Mouse (Mus musculus) kidney, embryonic 15.5 days (tissue): ENCODE data around the gene Carmil2. TPM values are rescaled to one million over a fixed set of nuclear protein-coding genes. Genes with fewer than 3 reads are reported as not detected.

Experiments
- ATAC-seq: fragments of 200-750 bp; cut with Nextera tagmentation; replicated peaks from 2 replicates; pipeline ENCODE4 v1.8.0; 2017; ENCODE audit warnings: moderate TSS enrichment; ENCODE audit not compliant: low FRiP score
- H3K27ac ChIP-seq: fragments of 300-500 bp; sonication (generic); 2 replicates; pipeline ENCODE4 v1.5.1; 2015; ENCODE audit warnings: mild to moderate bottlenecking, inconsistent platforms
- H3K27me3 ChIP-seq: fragments of 300-500 bp; sonication (generic); 2 replicates; pipeline ENCODE4 v1.6.1; 2015; ENCODE audit warnings: inconsistent platforms
- H3K36me3 ChIP-seq: fragments of 300-500 bp; sonication (generic); 2 replicates; pipeline ENCODE4 v1.6.1; 2015; ENCODE audit warnings: inconsistent platforms
- H3K4me1 ChIP-seq: fragments of 300-500 bp; sonication (generic); 2 replicates; pipeline ENCODE4 v1.6.1; 2015; ENCODE audit warnings: inconsistent platforms
- H3K4me2 ChIP-seq: fragments of 300-500 bp; sonication (generic); 2 replicates; pipeline ENCODE4 v1.6.1; 2015; ENCODE audit warnings: moderate library complexity, mild to moderate bottlenecking, inconsistent platforms
- H3K4me3 ChIP-seq: fragments of 300-500 bp; sonication (generic); replicated peaks from 2 replicates; pipeline ENCODE4 v1.5.1; 2015; ENCODE audit warnings: mild to moderate bottlenecking, inconsistent platforms
- H3K9ac ChIP-seq: fragments of 300-500 bp; sonication (generic); 2 replicates; pipeline ENCODE4 v1.6.1; 2015; ENCODE audit warnings: mild to moderate bottlenecking, inconsistent platforms
- H3K9me3 ChIP-seq: fragments of 300-500 bp; sonication (generic); replicated peaks from 2 replicates; pipeline ENCODE4 v1.6.1; 2016; ENCODE audit warnings: inconsistent platforms
- WGBS: fragments of 180-500 bp; shearing (Covaris S2); methylation state at CpG from one replicate; pipeline ENCODE4 v1.1.7; 2015; ENCODE audit warnings: mixed read lengths; 5-methylcytosine and 5-hydroxymethylcytosine counted together
- polyA plus RNA-seq: library from polyadenylated mRNA; unstranded; fragments of >200 nt; fragmentation: Nextera tagmentation; extraction: Ambion mirVana; gene quantifications from 2 replicates; pipeline ENCODE4 v1.2.1, GENCODE M21; 2015

The Carmil2 gene
- polyA plus RNA-seq, 1 experiment from 2014 or later = 0.78 TPM

DNA sequence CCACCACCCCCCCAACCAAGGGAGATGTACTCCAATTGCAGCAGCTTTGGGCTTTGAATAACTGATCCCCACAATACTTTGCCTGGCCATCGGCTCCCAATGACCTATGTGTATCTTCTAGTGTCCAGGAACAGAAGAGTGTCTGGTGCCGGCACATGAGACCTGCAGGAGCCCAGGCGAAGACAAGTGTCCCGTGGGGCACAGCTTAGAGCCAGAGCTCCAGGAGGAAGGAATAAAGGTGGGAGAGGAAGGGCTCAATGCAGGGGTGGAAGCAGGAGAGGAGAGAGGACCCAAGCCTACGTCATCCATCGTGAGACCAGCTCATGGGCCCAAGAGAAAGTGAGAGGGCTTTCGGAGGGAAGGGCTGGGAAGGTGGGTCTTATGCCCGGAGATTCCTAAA lies 22.6 kb downstream of the Carmil2 start:
- Histone ChIP-seq H3K36me3 (peaks cover 13% of the 10 kb centered on the region), H3K4me1 (peaks cover 17% of the 10 kb centered on the region), H3K4me3 (no peak overlapping the region), H3K9me3 (no peaks in the 10 kb centered on the region), H3K4me2 (no peak overlapping the region), H3K27me3 (no peaks in the 10 kb centered on the region), H3K27ac (no peak overlapping the region), H3K9ac (no peak overlapping the region)
- no peak for ATAC-seq
- 95% methylated on average over 8 of the region's 8 CpGs for WGBS

DNA sequence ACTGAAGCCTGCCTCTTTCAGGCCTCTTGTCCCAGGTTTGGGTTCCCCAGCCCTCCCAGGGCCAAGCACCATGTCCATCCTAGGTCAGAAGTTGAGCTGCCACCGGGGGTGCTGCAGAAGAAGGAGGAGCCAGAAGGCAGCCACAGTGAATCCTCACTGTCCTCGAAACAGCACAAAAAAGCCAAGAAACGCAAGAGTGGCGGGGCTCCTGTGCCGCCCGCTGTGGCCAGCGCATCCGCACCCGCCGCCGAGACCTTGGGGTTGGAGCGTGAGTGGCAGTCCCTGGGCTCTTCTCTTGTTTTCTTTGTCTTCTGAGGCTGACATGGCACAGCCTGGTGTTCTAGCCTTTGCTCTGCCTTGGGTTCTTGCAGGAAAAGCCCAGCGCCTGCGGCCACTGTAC lies 23.2 kb downstream of the Carmil2 start:
- H3K27me3 ChIP-seq = no peaks in the 10 kb centered on the region
- H3K4me3 ChIP-seq = no peak overlapping the region
- H3K4me1 ChIP-seq = peaks cover 17% of the 10 kb centered on the region
- ATAC-seq = no peak
- H3K9me3 ChIP-seq = no peaks in the 10 kb centered on the region
- H3K9ac ChIP-seq = no peak overlapping the region
- no peak overlapping the region for H3K4me2 ChIP-seq
- peaks cover 7% of the 10 kb centered on the region for H3K36me3 ChIP-seq
- 77% methylated on average over 14 of the region's 14 CpGs for WGBS
- H3K27ac ChIP-seq = no peak overlapping the region

DNA sequence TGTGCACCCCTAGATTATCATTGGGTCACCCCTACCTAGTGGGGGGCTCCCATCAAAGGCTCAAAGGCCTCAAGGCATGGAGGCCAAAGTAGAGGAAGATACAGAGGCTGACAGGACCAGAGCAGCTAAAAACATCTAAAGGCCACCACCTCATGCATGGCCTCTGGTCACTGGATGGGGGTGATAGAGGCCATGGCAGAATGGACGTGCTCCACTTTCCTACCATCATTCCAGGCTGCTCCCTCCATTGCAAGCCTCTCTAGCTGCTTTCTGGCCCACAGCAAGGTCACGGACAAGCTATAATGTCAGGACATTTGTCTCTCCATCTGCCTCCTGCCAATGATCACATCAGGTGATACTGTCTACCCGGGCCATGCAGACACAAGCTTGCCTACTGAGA lies 26.2 kb downstream of the Carmil2 start:
- Histone ChIP-seq H3K4me3 (no peak overlapping the region), H3K9ac (no peak overlapping the region), H3K27me3 (no peaks in the 10 kb centered on the region), H3K36me3 (peaks cover 13% of the 10 kb centered on the region), H3K4me1 (peaks cover 7% of the 10 kb centered on the region), H3K9me3 (no peaks in the 10 kb centered on the region), H3K4me2 (no peak overlapping the region), H3K27ac (no peak overlapping the region)
- 87% methylated on average over 3 of the region's 3 CpGs for WGBS
- no peak for ATAC-seq

DNA sequence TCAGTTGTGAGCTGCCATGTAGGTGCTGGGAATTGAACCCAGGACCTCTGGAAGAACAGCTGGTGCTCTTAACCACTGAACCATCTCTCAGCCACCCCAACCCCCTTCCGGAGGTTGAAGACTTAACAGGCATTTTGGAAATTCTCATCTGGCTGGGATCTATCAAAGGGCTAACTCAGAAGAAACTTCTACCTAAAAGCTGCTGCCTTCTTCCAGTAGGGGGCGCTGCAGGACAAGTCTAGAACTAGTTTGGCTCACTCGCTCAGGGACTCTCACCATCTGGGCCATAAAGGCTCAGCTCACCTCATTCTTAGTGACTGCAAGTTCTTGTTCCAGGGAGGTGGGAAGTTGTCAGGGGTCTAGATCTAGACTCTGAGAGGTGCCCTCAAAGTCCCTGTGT lies 28.1 kb downstream of the Carmil2 start:
- Histone ChIP-seq H3K27ac (peak overlapping the region; percentile 58), H3K36me3 (peaks cover 15% of the 10 kb centered on the region), H3K4me3 (no peak overlapping the region), H3K4me1 (0 out of 2 replicates have a peak, but pooled peaks cover 3% of the 10 kb centered on the region), H3K4me2 (no peak overlapping the region), H3K9me3 (no peaks in the 10 kb centered on the region), H3K27me3 (no peaks in the 10 kb centered on the region), H3K9ac (no peak overlapping the region)
- peak; percentile 47; the same call in 1 of the 2 replicates for ATAC-seq
- WGBS = 6% methylated on average over 3 of the region's 3 CpGs

GRCm38 (mm10) chr8:105715042-105715441 lies 29.0 kb downstream of the Carmil2 start:
- no peak for ATAC-seq
- Histone ChIP-seq H3K4me3 (no peak overlapping the region), H3K36me3 (peaks cover 15% of the 10 kb centered on the region), H3K4me2 (no peak overlapping the region), H3K9ac (no peak overlapping the region), H3K27me3 (no peaks in the 10 kb centered on the region), H3K9me3 (no peaks in the 10 kb centered on the region), H3K27ac (peak overlapping the region; percentile 58), H3K4me1 (0 out of 2 replicates have a peak, but pooled peaks cover 3% of the 10 kb centered on the region)
- 72% methylated on average over 6 of the region's 6 CpGs for WGBS

DNA sequence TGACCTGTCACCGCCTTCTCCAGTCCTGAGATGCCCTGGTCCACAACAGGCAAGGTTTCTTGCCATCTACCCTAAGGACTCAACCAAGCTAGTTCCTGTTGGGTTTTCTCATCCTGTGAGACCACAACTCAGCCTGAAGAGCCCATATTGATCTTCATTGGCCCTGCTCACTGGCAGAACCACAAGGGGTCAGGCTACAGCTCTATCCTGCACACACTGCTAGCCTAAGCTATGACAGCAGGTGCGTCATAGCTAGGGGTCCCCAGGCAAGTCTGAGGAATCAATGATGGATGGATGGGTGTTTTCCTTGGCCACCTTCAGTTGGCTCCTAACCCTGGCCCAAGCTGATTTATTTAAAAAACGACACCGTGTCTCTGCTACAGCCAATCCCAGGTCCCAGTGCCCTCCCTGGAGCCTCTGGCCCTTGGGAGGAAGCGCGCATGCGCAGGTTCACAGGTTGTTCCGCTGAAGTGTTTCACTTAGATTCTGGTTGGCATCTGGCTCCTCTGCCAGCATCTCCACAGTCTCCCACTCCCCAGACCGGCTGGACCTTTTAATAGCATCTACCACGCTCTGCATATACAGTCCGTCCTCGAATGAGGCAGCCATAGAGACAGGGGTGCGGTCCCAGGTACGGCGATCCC lies 30.4 kb downstream of the Carmil2 start:
- H3K36me3 ChIP-seq = peaks cover 15% of the 10 kb centered on the region
- ATAC-seq = no peak
- H3K9me3 ChIP-seq = no peaks in the 10 kb centered on the region
- no peak overlapping the region for H3K9ac ChIP-seq
- H3K4me1 ChIP-seq = 0 out of 2 replicates have a peak, but pooled peaks cover 3% of the 10 kb centered on the region
- no peaks in the 10 kb centered on the region for H3K27me3 ChIP-seq
- no peak overlapping the region for H3K27ac ChIP-seq
- H3K4me2 ChIP-seq = no peak overlapping the region
- no peak overlapping the region for H3K4me3 ChIP-seq
- 93% methylated on average over 15 of the region's 15 CpGs for WGBS

DNA sequence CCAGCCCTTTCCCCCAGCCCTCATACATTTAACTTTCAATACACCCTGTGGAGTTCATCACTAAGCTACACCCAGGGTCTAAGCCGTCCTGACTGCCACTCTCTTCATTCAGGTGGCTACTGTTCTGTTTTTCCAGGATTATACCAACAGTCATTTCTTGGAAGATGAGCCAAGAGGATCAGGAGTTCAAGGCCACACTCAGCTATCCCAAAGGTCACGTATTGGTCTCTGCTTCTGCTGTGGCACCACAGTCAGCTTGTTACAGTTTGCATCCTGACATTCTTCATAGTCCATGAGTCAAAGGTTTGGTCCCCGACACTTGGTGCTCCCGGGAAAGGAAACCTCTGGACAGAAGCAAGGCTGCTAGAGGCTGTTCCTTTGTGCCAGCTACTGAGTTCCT lies 33.6 kb downstream of the Carmil2 start:
- Histone ChIP-seq H3K4me3 (no peak overlapping the region), H3K27me3 (no peaks in the 10 kb centered on the region), H3K9ac (no peak overlapping the region), H3K4me2 (no peak overlapping the region), H3K36me3 (peaks cover 24% of the 10 kb centered on the region), H3K27ac (no peak overlapping the region), H3K9me3 (no peaks in the 10 kb centered on the region), H3K4me1 (no peaks in the 10 kb centered on the region)
- ATAC-seq = no peak
- WGBS = 85% methylated on average over 4 of the region's 4 CpGs

- peaks cover 27% of the 10 kb centered on the region for H3K36me3 ChIP-seq
- H3K4me3 ChIP-seq = no peak overlapping the region
- no peaks in the 10 kb centered on the region for H3K27me3 ChIP-seq
- no peak overlapping the region for H3K27ac ChIP-seq
- no peak overlapping the region for H3K4me2 ChIP-seq
- 91% methylated on average over 9 of the region's 9 CpGs for WGBS
- no peaks in the 10 kb centered on the region; the same call in 1 of the 2 replicates for H3K4me1 ChIP-seq
- ATAC-seq = no peak
- H3K9ac ChIP-seq = no peak overlapping the region
- H3K9me3 ChIP-seq = no peaks in the 10 kb centered on the region
Measured at GRCm38 (mm10) chr8:105722861-105723260, 36.8 kb downstream of the Carmil2 start.

DNA sequence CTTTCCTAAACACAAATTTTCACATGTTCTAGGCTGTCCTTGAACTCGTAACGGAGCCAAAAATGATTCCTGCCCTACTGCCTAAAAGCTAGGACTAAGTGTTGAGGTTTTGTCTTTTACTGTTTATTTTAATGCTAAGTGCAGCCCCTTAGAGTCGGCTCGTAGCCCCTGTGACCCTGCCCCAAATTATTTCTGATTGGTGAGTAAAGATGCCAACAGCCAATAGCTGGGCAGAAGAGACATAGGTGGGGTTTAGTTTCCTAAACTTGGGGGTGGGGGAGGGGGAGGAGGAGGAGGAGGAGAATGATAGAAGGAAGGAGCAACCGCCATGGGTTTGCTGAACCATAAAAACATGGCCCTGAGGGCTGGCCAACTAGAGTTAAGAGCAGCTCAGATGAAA lies 39.7 kb downstream of the Carmil2 start:
- Histone ChIP-seq H3K27me3 (no peaks in the 10 kb centered on the region), H3K4me1 (no peaks in the 10 kb centered on the region; the same call in 1 of the 2 replicates), H3K9me3 (no peaks in the 10 kb centered on the region), H3K36me3 (peaks cover 32% of the 10 kb centered on the region), H3K9ac (no peak overlapping the region), H3K27ac (no peak overlapping the region), H3K4me3 (no peak overlapping the region), H3K4me2 (no peak overlapping the region)
- whole genome bisulfite sequencing = 81% methylated on average over 5 of the region's 5 CpGs
- no peak for ATAC-seq

DNA sequence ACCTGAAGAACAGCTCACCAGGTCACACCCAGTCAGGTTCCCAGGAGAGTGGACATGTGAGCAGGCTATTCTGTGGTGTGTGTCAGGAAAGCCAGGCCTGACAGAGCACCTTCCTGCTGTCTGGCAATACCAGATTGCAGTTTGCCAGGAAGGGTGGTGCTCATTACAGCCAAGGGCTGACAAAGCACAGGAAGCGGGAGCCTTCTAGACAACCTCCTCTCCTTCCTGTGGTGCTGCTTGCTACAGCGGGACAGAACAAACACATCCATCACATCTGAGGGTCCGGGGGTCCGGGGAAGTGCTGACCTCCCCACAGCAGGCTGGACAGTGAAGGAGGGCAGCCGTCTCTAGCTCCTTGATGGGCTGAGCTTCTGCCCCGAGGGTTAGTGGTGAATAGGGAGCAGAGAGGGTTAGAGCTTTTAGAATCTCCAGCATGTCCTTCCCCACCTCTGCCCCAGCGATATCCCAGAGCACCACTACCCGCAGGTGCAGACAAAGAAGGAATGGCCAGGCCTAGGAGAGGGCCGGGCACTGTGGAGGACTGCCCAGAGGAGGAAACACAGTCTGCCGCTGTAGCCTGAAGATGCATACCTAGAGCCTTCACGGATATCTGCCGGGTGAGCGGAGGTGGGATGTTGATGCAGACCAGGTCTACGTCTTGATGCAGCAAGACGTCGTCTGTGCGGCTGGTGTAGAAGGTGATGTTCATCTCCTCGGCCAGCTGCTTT lies 41.5 kb downstream of the Carmil2 start:
- H3K9ac ChIP-seq = no peak overlapping the region
- peaks cover 4% of the 10 kb centered on the region for H3K4me1 ChIP-seq
- peaks cover 30% of the 10 kb centered on the region for H3K36me3 ChIP-seq
- no peak overlapping the region for H3K4me2 ChIP-seq
- no peaks in the 10 kb centered on the region for H3K27me3 ChIP-seq
- 79% methylated on average over 18 of the region's 18 CpGs for WGBS
- no peaks in the 10 kb centered on the region for H3K9me3 ChIP-seq
- no peak overlapping the region for H3K4me3 ChIP-seq
- ATAC-seq = peak; percentile 49; the same call in 1 of the 2 replicates
- H3K27ac ChIP-seq = peak overlapping the region; percentile 37

DNA sequence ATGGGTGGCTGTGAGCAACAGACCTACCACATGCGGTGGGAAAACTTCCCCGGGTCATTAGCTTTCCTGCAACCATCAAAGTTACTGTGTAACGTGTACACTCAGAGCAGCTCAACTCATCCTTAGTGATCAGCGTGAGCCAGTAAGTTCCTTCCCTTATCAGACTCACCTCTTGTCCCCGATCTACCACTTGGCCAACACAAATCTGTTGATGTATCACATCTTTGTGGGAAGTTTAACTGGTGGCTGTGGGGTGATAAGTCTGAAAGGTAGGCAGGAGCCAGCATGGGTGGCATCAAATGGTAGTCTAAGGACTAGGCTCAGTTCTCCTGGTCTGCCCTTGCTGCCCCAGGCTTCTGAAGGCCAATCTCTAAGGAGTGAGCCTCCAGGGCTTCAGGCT lies 46.1 kb downstream of the Carmil2 start:
- Histone ChIP-seq H3K4me2 (no peak overlapping the region), H3K36me3 (peaks cover 9% of the 10 kb centered on the region), H3K27ac (no peak overlapping the region), H3K9me3 (no peaks in the 10 kb centered on the region), H3K27me3 (no peaks in the 10 kb centered on the region), H3K4me1 (peaks cover 4% of the 10 kb centered on the region), H3K9ac (no peak overlapping the region), H3K4me3 (no peak overlapping the region)
- WGBS = 76% methylated on average over 5 of the region's 5 CpGs
- no peak for ATAC-seq

- H3K4me3 ChIP-seq = no peak overlapping the region
- no peak overlapping the region for H3K9ac ChIP-seq
- no peak overlapping the region for H3K27ac ChIP-seq
- H3K4me1 ChIP-seq = 0 out of 2 replicates have a peak, but pooled peaks cover 2% of the 10 kb centered on the region
- 84% methylated on average over 5 of the region's 5 CpGs for WGBS
- H3K9me3 ChIP-seq = no peaks in the 10 kb centered on the region
- H3K36me3 ChIP-seq = no peaks in the 10 kb centered on the region; the same call in 1 of the 2 replicates
- ATAC-seq = no peak
- no peaks in the 10 kb centered on the region for H3K27me3 ChIP-seq
- H3K4me2 ChIP-seq = no peak overlapping the region
Measured at GRCm38 (mm10) chr8:105739216-105739615, 53.1 kb downstream of the Carmil2 start.
